Mouse (Mus musculus) ES-E14 (cell line): ENCODE measurements at regions not wholly inside any gene's neighbourhood (a gene's known extent, or its start where the extent isn't known, plus 50 kb on each side); places are given as distances from the start of the nearest gene placed in this dataset.

Experiments used
- DNase-seq: peaks from one replicate; pipeline ENCODE4 v3.0.0-alpha.2; 2013; ENCODE audit warnings: low read depth, low spot score
- H3K27ac ChIP-seq: 2 replicates; pipeline ENCODE4 v1.5.1; 2012; ENCODE audit warnings: low read depth, mild to moderate bottlenecking, low read length, moderate library complexity, mixed read lengths; ENCODE audit not compliant: poor library complexity, insufficient read depth, severe bottlenecking
- H3K36me3 ChIP-seq: 2 replicates; pipeline ENCODE4 v1.6.1; 2012; ENCODE audit warnings: mild to moderate bottlenecking, low read length, moderate library complexity, mixed read lengths; ENCODE audit not compliant: control insufficient read depth, poor library complexity, insufficient read depth, severe bottlenecking
- H3K4me1 ChIP-seq, 2 experiments: fragments of 150-350 bp in 1 of 2; sonication (generic) in 1 of 2; 2 replicates each; pipeline ENCODE4 v1.6.1; 2012; ENCODE audit warnings: low read length in 2 of 2, mild to moderate bottlenecking in 1 of 2, mixed read lengths in 1 of 2; ENCODE audit not compliant: control insufficient read depth in 2 of 2, insufficient read depth in 2 of 2, poor library complexity in 1 of 2
- H3K4me3 ChIP-seq, 2 experiments: fragments of 150-350 bp in 1 of 2; sonication (generic) in 1 of 2; 2 replicates each; pipeline ENCODE4 v1.5.1; 2012; ENCODE audit warnings: low read length in 2 of 2, low read depth in 1 of 2, mild to moderate bottlenecking in 1 of 2, mixed read lengths in 1 of 2; ENCODE audit not compliant: insufficient read depth in 1 of 2, poor library complexity in 1 of 2, severe bottlenecking in 1 of 2
- H3K9ac ChIP-seq: 2 replicates; pipeline ENCODE4 v1.6.1; 2012; ENCODE audit warnings: low read depth, mild to moderate bottlenecking, low read length, mixed read lengths; ENCODE audit not compliant: poor library complexity, insufficient read depth, severe bottlenecking
- H3K9me3 ChIP-seq: fragments of 150-350 bp; sonication (generic); 2 replicates; pipeline ENCODE4 v1.6.1; 2012; ENCODE audit warnings: low read depth, mild to moderate bottlenecking, low read length; ENCODE audit not compliant: control insufficient read depth, insufficient read depth
- CHD2 ChIP-seq: IDR thresholded peaks from 2 replicates; pipeline ENCODE4 v1.6.1; 2014; ENCODE audit warnings: mild to moderate bottlenecking, low read depth, low read length, inconsistent platforms
- HCFC1 ChIP-seq: IDR thresholded peaks from 2 replicates; pipeline ENCODE4 v1.6.1; 2012; ENCODE audit warnings: low read length, inconsistent platforms, borderline replicate concordance; ENCODE audit not compliant: insufficient read depth
- MAFK ChIP-seq: IDR thresholded peaks from 2 replicates; pipeline ENCODE4 v1.6.1; 2014; ENCODE audit warnings: mild to moderate bottlenecking, low read depth, low read length, inconsistent platforms; ENCODE audit not compliant: insufficient read depth
- ZC3H11A ChIP-seq: IDR thresholded peaks from 2 replicates; pipeline ENCODE4 v1.6.1; 2012; ENCODE audit warnings: low read depth, mild to moderate bottlenecking, inconsistent platforms, low read length, borderline replicate concordance
- ZNF384 ChIP-seq: IDR thresholded peaks from 2 replicates; pipeline ENCODE4 v1.6.1; 2012; ENCODE audit warnings: low read depth, low read length, inconsistent platforms
- in situ Hi-C, 2 experiments: fragments of 600-800 bp; cut with MboI; formaldehyde crosslinking; loops; one replicate each; pipeline ENCODE4 v1.15.1; 2025; ENCODE audit warnings: low sequenced_read_pairs in 2 of 2, inconsistent platforms in 1 of 2; ENCODE audit not compliant: unreplicated experiment in 2 of 2

- DNase-seq: no peak
- Histone ChIP-seq H3K9ac (no peak overlapping the region), H3K36me3 (no peaks in the 10 kb centered on the region), H3K9me3 (no peaks in the 10 kb centered on the region), H3K27ac (no peak overlapping the region), H3K4me3 (no peak overlapping the region), H3K4me1 (no peaks in the 10 kb centered on the region)
- no peak for TF ChIP-seq HCFC1
- no peak for TF ChIP-seq MAFK
- no peak for TF ChIP-seq ZNF384
- no peak for TF ChIP-seq ZC3H11A
- no peak for TF ChIP-seq CHD2
- in situ Hi-C loops: loop anchor here in 1 of 2 experiments (25.0 kb wide), 1 partner anchor 468 kb away; no protein-coding TSS in a partner anchor
Observed at GRCm38 (mm10) chr16:95929700-95930435, 60.9 kb downstream of the Psmg1 start.

- no peak for DNase-seq
- in situ Hi-C loops: loop anchor here in 1 of 2 experiments (25.0 kb wide), 1 partner anchor 466 kb away; no protein-coding TSS in a partner anchor
- H3K4me1 ChIP-seq: peaks cover 0 to 3% of the 10 kb centered on the region in 2 experiments; a peak in 1 of 4 replicates
- no peak overlapping the region for H3K9ac ChIP-seq
- no peaks in the 10 kb centered on the region for H3K36me3 ChIP-seq
- no peak overlapping the region for H3K27ac ChIP-seq
- TF ChIP-seq ZNF384 (no peak), HCFC1 (no peak), ZC3H11A (no peak), CHD2 (no peak), MAFK (no peak)
- H3K4me3 ChIP-seq: no peak overlapping the region
- H3K9me3 ChIP-seq: no peaks in the 10 kb centered on the region
Observed at GRCm38 (mm10) chr16:95928290-95929260, 62.2 kb downstream of the Psmg1 start.

GRCm38 (mm10) chr16:95926558-95926957, 64.2 kb downstream of the Psmg1 start:
- no peak for TF ChIP-seq CHD2
- TF ChIP-seq MAFK: no peak
- no peak for TF ChIP-seq HCFC1
- TF ChIP-seq ZNF384: no peak
- TF ChIP-seq ZC3H11A: no peak
- Histone ChIP-seq H3K36me3 (no peaks in the 10 kb centered on the region), H3K4me1 (peaks cover 0 to 3% of the 10 kb centered on the region in 2 experiments; a peak in 1 of 4 replicates), H3K27ac (no peak overlapping the region), H3K9me3 (no peaks in the 10 kb centered on the region), H3K4me3 (no peak overlapping the region), H3K9ac (no peak overlapping the region)
- in situ Hi-C loops: loop anchor here in 1 of 2 experiments (25.0 kb wide), 1 partner anchor 464 kb away; no protein-coding TSS in a partner anchor
- no peak for DNase-seq

GRCm38 (mm10) chr16:95924716-95925115, 66.0 kb downstream of the Psmg1 start:
- Histone ChIP-seq H3K4me3 (no peak overlapping the region), H3K9ac (no peak overlapping the region), H3K9me3 (no peaks in the 10 kb centered on the region), H3K36me3 (no peaks in the 10 kb centered on the region), H3K4me1 (peaks cover 0 to 3% of the 10 kb centered on the region in 2 experiments; a peak in 1 of 4 replicates), H3K27ac (no peak overlapping the region)
- TF ChIP-seq HCFC1: no peak
- no peak for TF ChIP-seq CHD2
- no peak for TF ChIP-seq MAFK
- TF ChIP-seq ZNF384: no peak
- TF ChIP-seq ZC3H11A: no peak
- DNase-seq: no peak
- in situ Hi-C loops: loop anchor here in 1 of 2 experiments (25.0 kb wide), 1 partner anchor 462 kb away; no protein-coding TSS in a partner anchor
